Mouse (Mus musculus): ENCODE data around the gene Alad.

The Alad gene

GRCm38 (mm10) chr4:62517538-62518415, 1.9 kb downstream of the Alad start:
- DNase-seq, result no peak

DNA sequence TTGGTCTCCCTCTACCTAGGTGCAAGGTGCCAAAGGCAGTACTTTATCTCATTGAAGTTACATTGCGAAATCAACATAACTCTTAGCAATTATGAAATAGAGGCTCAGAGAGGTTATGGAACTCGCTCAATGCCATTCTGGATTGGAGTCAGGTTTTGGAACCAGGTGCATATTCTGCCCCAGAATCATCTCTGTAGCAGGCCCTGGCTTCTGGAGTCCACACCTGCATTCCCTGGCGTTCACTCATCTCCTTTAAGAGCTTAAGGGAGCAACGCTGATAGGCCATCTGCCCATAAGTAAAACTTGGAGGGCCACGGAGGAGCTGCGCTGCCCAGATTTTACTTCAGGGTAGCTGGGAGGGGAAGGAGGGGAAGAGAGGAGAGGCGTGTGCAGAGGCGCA, 2.7 kb downstream of the Alad start:
- DNase-seq, result peak; percentile 27 to 41

- peak; percentile 16 to 50 for DNase-seq
Observed at GRCm38 (mm10) chr4:62516579-62516978, 3.1 kb downstream of the Alad start.

DNA sequence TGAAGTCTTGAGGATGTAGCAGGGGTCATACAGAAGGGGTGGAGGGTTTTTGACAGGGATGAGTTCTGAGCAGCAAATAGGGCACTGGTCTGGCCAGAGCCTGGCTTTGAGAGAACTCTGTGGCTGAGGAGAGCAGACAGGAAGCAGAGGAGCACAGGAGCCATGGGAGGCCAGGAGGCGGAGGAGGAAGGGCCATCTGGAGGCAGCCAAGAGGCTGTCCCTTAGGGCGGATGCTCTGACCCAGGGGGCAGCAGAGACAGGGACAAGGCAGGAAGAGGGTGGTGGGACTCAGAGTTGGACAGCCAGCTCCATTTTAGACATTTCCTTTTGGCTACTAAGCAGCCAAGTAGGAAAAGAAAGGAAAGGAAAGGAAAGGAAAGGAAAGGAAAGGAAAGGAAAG, 3.6 kb downstream of the Alad start:
- peak; percentile 72 to 82 for DNase-seq

GRCm38 (mm10) chr4:62515490-62515889, 4.2 kb downstream of the Alad start:
- DNase-seq, result peak in 1 of 2 experiments; percentile 21

DNA sequence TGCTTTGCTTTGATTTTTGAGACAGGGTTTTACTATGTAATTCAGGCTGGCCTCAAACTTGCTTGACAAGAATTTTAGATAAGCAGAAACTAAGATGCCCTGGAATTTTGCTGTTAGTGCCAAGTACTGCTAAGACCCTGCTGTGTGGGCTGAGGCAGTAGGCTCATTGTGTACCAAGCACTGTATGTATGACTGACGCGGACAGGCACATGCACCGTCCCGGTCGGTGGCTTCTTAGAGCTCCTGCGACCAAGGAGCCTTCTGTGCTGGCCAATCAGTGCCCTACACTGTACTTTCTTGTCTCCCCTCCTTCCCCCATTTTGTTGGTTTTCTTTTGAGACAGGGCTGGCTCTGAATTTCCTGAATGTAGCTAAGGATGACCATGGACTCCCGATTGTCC, 4.7 kb downstream of the Alad start:
- DNase-seq, result no peak

GRCm38 (mm10) chr4:62513998-62514506, 5.7 kb downstream of the Alad start:
- DNase-seq, result peak in 1 of 2 experiments; percentile 28

- no peak for DNase-seq
Observed at GRCm38 (mm10) chr4:62509946-62510345, 9.8 kb downstream of the Alad start.

- DNase-seq, result no peak
Observed at GRCm38 (mm10) chr4:62508839-62509238, 10.9 kb downstream of the Alad start.

GRCm38 (mm10) chr4:62506798-62507197, 12.9 kb downstream of the Alad start:
- no peak for DNase-seq

DNA sequence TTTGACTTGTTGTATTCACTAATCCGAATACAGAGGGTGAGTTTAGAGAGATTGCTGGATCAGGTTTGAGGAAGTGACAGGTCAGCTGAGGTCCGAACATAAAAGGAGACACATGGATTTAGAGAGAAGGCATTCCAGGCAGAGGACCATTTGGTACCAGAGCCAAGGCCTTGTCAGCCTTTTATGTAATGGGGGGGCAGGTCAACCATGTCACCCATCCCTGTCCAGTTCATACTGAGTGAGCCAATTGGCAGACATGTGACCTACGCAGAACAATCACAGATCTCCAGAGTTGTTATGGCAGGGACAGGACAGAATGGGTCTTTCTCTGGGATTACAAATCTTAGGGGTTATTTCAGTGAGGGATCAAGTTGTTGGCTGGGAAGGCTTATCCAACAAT, 13.7 kb downstream of the Alad start:
- DNase-seq, result no peak

GRCm38 (mm10) chr4:62503374-62503970, 16.2 kb downstream of the Alad start, which contains the start of gene Hdhd3:
Gene Hdhd3 (minus strand): TSS chr4:62503467.
- DNase-seq, result no peak

DNA sequence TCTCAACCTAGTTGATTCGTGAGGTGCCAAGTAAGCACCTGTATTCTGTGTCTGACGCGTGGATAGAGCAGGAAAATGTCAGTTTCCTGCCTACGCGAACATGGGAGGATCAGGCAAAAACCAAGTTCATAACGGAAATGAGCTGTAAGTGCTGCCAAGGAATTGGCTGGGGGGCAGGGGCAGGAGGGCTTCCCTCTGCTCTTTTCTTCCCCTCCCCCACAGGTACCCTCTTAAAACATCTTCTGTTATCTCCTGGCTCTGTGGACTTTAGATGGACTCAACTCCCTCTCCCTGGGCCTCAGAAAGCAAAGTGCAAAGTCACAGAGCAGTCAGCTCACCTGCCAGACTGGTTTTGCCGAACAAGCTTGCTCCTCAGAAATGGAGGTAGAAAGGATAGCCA, 16.7 kb downstream of the Alad start:
- no peak for DNase-seq

DNA sequence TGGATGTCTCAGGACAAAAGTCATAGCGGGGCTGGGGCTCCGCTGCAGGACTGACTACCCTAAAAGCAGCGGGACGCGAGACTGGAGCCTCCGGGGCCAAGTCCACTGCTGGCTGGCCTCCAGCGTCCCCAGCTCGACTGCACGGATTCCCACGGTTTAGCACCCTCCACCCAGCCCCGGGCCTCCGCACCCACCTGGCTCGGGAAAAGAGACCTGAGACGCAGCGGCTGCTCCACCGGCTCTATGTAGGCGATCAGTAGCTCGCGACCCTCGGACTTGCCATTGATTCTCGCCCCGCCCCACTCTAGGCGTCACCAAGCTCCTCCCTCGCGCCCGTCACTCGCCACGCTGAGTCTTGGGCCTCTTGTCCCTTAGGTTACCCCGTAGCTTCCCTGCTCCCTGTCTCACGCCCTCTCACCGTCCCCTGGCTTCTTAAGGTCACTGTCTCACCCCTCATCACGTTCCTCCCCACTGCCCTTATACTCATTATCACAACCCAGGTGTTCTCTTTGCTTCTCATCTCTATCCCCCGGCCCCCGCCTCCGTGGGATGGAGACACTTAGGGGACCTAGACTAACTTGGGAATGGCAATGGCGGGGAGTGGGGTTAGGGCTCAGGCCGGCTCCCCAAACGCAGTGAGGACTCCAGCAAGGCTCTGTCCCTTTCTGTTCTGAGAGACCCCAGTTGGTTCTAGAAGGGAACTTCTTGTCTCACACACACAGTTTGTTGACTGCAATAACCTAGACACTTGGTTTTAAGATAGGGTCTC, 17.6 kb downstream of the Alad start:
- peak; percentile 91 to 92 for DNase-seq

- DNase-seq, result no peak
Observed at GRCm38 (mm10) chr4:62501534-62501933, 18.2 kb downstream of the Alad start.

- DNase-seq, result no peak
Observed at GRCm38 (mm10) chr4:62500799-62501198, 18.9 kb downstream of the Alad start.

- DNase-seq, result peak; percentile 67 to 82
Observed at GRCm38 (mm10) chr4:62496815-62497214, 22.9 kb downstream of the Alad start.

- peak; percentile 60 to 75 for DNase-seq
Observed at GRCm38 (mm10) chr4:62495946-62496345, 23.8 kb downstream of the Alad start.

DNA sequence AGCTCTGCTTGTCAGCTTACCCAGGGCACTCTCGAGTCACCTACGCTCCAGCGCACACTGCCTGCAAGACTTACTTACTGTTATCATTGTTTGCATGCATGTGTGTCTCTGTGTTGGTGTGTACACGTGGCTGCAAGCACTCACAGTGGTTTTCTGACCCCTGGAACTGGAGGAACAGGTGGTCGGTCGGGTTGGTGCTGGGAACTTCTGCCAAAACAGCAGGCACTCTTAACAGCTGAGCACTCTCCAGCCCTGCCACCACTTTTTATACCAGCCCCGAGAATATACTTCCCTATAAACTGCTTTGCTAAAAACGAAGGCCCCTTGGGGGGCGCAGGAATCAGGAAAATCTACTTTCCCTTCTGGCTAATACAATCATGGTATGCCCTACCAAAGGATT, 25.5 kb downstream of the Alad start:
- no peak for DNase-seq

GRCm38 (mm10) chr4:62492682-62493081, 27.0 kb downstream of the Alad start:
- no peak for DNase-seq

DNA sequence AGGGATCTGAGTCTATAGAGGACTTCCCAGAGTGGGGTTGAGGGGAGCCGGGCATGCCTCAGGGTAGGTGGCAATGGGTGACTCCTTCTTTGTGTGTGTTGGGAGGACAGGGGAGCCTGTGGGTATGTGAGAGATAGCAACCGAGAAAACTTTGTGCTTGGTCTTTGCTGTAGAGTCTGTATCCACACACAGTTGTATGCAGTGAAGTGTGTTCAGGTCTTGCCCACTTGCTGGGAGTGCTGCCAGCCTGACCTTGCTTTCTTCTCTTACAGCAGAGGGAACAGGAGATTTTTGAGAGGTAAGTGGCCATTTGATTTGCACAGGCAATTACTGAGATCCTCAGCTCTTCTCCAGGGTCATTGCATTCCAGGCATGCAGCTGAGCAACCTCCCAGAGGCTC, 31.8 kb downstream of the Alad start:
- DNase-seq, result no peak

DNA sequence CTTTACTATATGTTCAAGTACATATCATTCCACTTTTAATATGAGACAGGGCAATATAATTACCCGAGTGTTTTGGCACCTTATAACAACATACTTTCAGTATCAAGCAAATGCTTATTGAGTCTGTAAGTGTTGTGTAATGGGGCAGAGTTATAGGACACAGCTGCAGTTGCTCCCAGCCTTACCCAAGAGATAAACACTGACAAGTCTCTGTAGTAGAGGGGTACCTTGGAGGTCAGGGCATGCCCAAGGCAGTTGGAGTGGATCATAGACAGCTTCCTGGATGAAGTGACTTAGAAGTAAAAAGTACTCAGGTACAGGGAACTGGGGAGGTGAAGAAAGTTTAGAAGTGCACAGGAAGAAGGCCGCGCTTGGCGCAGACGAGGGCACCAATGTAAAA, 32.5 kb downstream of the Alad start:
- DNase-seq, result no peak

DNA sequence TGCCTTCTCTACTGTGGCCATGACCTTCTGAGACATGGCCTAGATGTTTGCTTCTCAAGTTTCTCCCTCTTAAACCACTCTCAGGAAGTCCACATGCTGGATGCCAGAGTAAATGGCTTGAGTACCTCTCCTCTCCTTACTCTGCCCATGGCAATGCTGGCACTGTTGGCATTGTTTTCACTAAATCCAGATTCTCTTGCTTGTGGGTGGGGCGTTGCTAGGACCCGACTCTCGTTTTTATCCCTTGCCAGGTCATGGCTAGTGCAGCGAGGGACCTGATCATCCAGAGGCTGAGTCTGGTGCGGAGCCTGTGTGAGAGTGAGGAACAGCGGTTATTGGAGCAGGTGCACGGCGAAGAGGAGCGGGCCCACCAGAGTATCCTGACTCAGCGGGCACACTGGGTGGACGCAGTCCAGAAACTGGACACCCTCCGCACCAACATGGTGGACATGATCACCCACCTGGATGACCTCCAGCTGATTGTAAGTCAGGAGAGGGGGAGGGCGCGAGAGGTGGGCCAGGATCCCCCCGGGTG, 33.5 kb downstream of the Alad start:
- DNase-seq, result peak; percentile 34 to 58
